Mouse (Mus musculus): ENCODE results near the gene Mcm9.

GRCm38 (mm10) chr10:53505526-53505925, 124.7 kb downstream of the Mcm9 start:
- TF ChIP-seq CTCF (IDR thresholded peaks at IDR 0.05; ENCODE audit: borderline replicate concordance, extremely low read depth, insufficient read depth, insufficient read length) (no peak), POLR2A (IDR thresholded peaks at IDR 0.05; ENCODE audit: borderline replicate concordance, extremely low read depth, insufficient read depth, insufficient read length, poor library complexity, severe bottlenecking) (no peak)
